Mouse (Mus musculus) lung, postnatal 0 days (tissue): ENCODE data around the gene Mast4.

Experiments
- CTCF ChIP-seq: IDR thresholded peaks from 2 replicates; pipeline ENCODE4 v1.5.1; 2016; ENCODE audit warnings: antibody characterized with exemption, mild to moderate bottlenecking
- EP300 ChIP-seq: IDR thresholded peaks from 2 replicates; pipeline ENCODE4 v1.6.1; 2016; ENCODE audit warnings: antibody characterized with exemption, mild to moderate bottlenecking, control low read depth

- TF ChIP-seq CTCF (no peak), EP300 (no peak)
Observed at GRCm38 (mm10) chr13:102915341-102915740, 419.0 kb downstream of the Mast4 start.
